Mouse (Mus musculus): ENCODE results near the gene Dlx3. TPM values are rescaled to one million over a fixed set of nuclear protein-coding genes. Genes with fewer than 3 reads are reported as not detected.
A peak's percentile ranks its signal among the peaks of the same experiment; 100 is the strongest.

Dlx3 gene
- polyA plus RNA-seq, 1 experiment from 2014 or later, result 0.77 TPM

- H3K9me3 ChIP-seq (ENCODE audit: control insufficient read depth, low read length), result no peaks in the 10 kb centered on the region
- no peak overlapping the region for H3K27ac ChIP-seq (ENCODE audit: low read length)
- H3K4me3 ChIP-seq (ENCODE audit: low read length), result peak overlapping the region; percentile 47
- ATAC-seq (ENCODE audit: low read depth), result 0 out of 2 replicates have a peak, but pooled peaks have one; percentile 24
- WGBS, result 1% methylated on average over 34 of the region's 34 CpGs
- H3K4me1 ChIP-seq (replicated peaks; ENCODE audit: control insufficient read depth, insufficient read depth, low read length), result peaks cover 23% of the 10 kb centered on the region
- H3K4me2 ChIP-seq (ENCODE audit: low read depth, low read length), result peak overlapping the region; percentile 85
- H3K27me3 ChIP-seq (ENCODE audit: control insufficient read depth, insufficient read depth, low read depth, low read length), result peaks cover 92% of the 10 kb centered on the region
- H3K9ac ChIP-seq (ENCODE audit: low read length), result no peak overlapping the region
- no peaks in the 10 kb centered on the region for H3K36me3 ChIP-seq (ENCODE audit: control insufficient read depth, insufficient read depth, low read length)
These were observed 25.1 kb downstream of the Dlx3 start for GRCm38 (mm10) chr11:95144946-95145483.

- peak within 1 kb of the TSS; percentile 85 for H3K4me2 ChIP-seq (ENCODE audit: low read depth, low read length)
- H3K4me1 ChIP-seq (replicated peaks; ENCODE audit: control insufficient read depth, insufficient read depth, low read length), result peaks cover 28% of the 10 kb centered on the region
- peak; percentile 74 for ATAC-seq (ENCODE audit: low read depth)
- H3K27ac ChIP-seq (ENCODE audit: low read length), result no peak within 1 kb of the TSS
- H3K36me3 ChIP-seq (ENCODE audit: control insufficient read depth, insufficient read depth, low read length), result no peaks in the 10 kb centered on the region
- peak within 1 kb of the TSS; percentile 52 for H3K9ac ChIP-seq (ENCODE audit: low read length)
- peak within 1 kb of the TSS; percentile 47 for H3K4me3 ChIP-seq (ENCODE audit: low read length)
- under 1% methylated on average over 48 of the region's 48 CpGs for WGBS
- no peaks in the 10 kb centered on the region for H3K9me3 ChIP-seq (ENCODE audit: control insufficient read depth, low read length)
- peaks cover 89% of the 10 kb centered on the region for H3K27me3 ChIP-seq (ENCODE audit: control insufficient read depth, insufficient read depth, low read depth, low read length)
These were observed 26.0 kb downstream of the Dlx3 start, which contains the start of gene Dlx4 for GRCm38 (mm10) chr11:95145851-95146403. Gene Dlx4, minus strand, starts transcription at chr11:95146263.

- ATAC-seq (ENCODE audit: low read depth), result no peak
- no peaks in the 10 kb centered on the region for H3K9me3 ChIP-seq (ENCODE audit: control insufficient read depth, low read length)
- H3K4me1 ChIP-seq (replicated peaks; ENCODE audit: control insufficient read depth, insufficient read depth, low read length), result peaks cover 22% of the 10 kb centered on the region
- H3K4me2 ChIP-seq (ENCODE audit: low read depth, low read length), result no peak overlapping the region
- peaks cover 80% of the 10 kb centered on the region for H3K27me3 ChIP-seq (ENCODE audit: control insufficient read depth, insufficient read depth, low read depth, low read length)
- H3K27ac ChIP-seq (ENCODE audit: low read length), result no peak overlapping the region
- H3K9ac ChIP-seq (ENCODE audit: low read length), result no peak overlapping the region
- WGBS, result 6% methylated on average over 9 of the region's 9 CpGs
- H3K36me3 ChIP-seq (ENCODE audit: control insufficient read depth, insufficient read depth, low read length), result no peaks in the 10 kb centered on the region
- H3K4me3 ChIP-seq (ENCODE audit: low read length), result no peak overlapping the region
These were observed 28.8 kb downstream of the Dlx3 start for GRCm38 (mm10) chr11:95148754-95149153.

- Histone ChIP-seq H3K36me3 (ENCODE audit: control insufficient read depth, insufficient read depth, low read length) (no peaks in the 10 kb centered on the region), H3K9ac (ENCODE audit: low read length) (no peak overlapping the region), H3K27ac (ENCODE audit: low read length) (no peak overlapping the region), H3K9me3 (ENCODE audit: control insufficient read depth, low read length) (no peaks in the 10 kb centered on the region), H3K4me2 (ENCODE audit: low read depth, low read length) (peak overlapping the region; percentile 28; the same call in 1 of the 2 replicates), H3K27me3 (ENCODE audit: control insufficient read depth, insufficient read depth, low read depth, low read length) (peaks cover 71% of the 10 kb centered on the region), H3K4me3 (ENCODE audit: low read length) (peak overlapping the region; percentile 7; the same call in 1 of the 2 replicates), H3K4me1 (replicated peaks; ENCODE audit: control insufficient read depth, insufficient read depth, low read length) (peaks cover 22% of the 10 kb centered on the region)
- no peak for ATAC-seq (ENCODE audit: low read depth)
- WGBS, result 2% methylated on average over 27 of the region's 27 CpGs
These were observed 29.7 kb downstream of the Dlx3 start for GRCm38 (mm10) chr11:95149462-95150268.

- Histone ChIP-seq H3K27ac (ENCODE audit: low read length) (no peak overlapping the region), H3K4me1 (replicated peaks; ENCODE audit: control insufficient read depth, insufficient read depth, low read length) (peaks cover 15% of the 10 kb centered on the region), H3K4me2 (ENCODE audit: low read depth, low read length) (peak overlapping the region; percentile 28), H3K9me3 (ENCODE audit: control insufficient read depth, low read length) (no peaks in the 10 kb centered on the region), H3K36me3 (ENCODE audit: control insufficient read depth, insufficient read depth, low read length) (no peaks in the 10 kb centered on the region), H3K9ac (ENCODE audit: low read length) (no peak overlapping the region), H3K27me3 (ENCODE audit: control insufficient read depth, insufficient read depth, low read depth, low read length) (peaks cover 64% of the 10 kb centered on the region), H3K4me3 (ENCODE audit: low read length) (peak overlapping the region; percentile 7; the same call in 1 of the 2 replicates)
- no peak for ATAC-seq (ENCODE audit: low read depth)
- WGBS, result 4% methylated on average over 33 of the region's 33 CpGs
These were observed 30.5 kb downstream of the Dlx3 start for GRCm38 (mm10) chr11:95150269-95151049.

- H3K4me1 ChIP-seq (replicated peaks; ENCODE audit: control insufficient read depth, insufficient read depth, low read length), result 0 out of 2 replicates have a peak, but pooled peaks cover 6% of the 10 kb centered on the region
- H3K27me3 ChIP-seq (ENCODE audit: control insufficient read depth, insufficient read depth, low read depth, low read length), result peaks cover 37% of the 10 kb centered on the region
- H3K9ac ChIP-seq (ENCODE audit: low read length), result no peak overlapping the region
- H3K4me3 ChIP-seq (ENCODE audit: low read length), result no peak overlapping the region
- no peaks in the 10 kb centered on the region for H3K9me3 ChIP-seq (ENCODE audit: control insufficient read depth, low read length)
- 30% methylated on average over 5 of the region's 5 CpGs for WGBS
- H3K27ac ChIP-seq (ENCODE audit: low read length), result no peak overlapping the region
- no peaks in the 10 kb centered on the region for H3K36me3 ChIP-seq (ENCODE audit: control insufficient read depth, insufficient read depth, low read length)
- H3K4me2 ChIP-seq (ENCODE audit: low read depth, low read length), result no peak overlapping the region
- ATAC-seq (ENCODE audit: low read depth), result no peak
These were observed 33.2 kb downstream of the Dlx3 start for GRCm38 (mm10) chr11:95153116-95153515.

- H3K9ac ChIP-seq (ENCODE audit: low read length), result no peak overlapping the region
- H3K4me2 ChIP-seq (ENCODE audit: low read depth, low read length), result no peak overlapping the region
- no peaks in the 10 kb centered on the region for H3K9me3 ChIP-seq (ENCODE audit: control insufficient read depth, low read length)
- peaks cover 32% of the 10 kb centered on the region for H3K27me3 ChIP-seq (ENCODE audit: control insufficient read depth, insufficient read depth, low read depth, low read length)
- no peak overlapping the region for H3K27ac ChIP-seq (ENCODE audit: low read length)
- no peaks in the 10 kb centered on the region for H3K36me3 ChIP-seq (ENCODE audit: control insufficient read depth, insufficient read depth, low read length)
- no peak for ATAC-seq (ENCODE audit: low read depth)
- 68% methylated on average over 5 of the region's 5 CpGs for WGBS
- no peak overlapping the region for H3K4me3 ChIP-seq (ENCODE audit: low read length)
- H3K4me1 ChIP-seq (replicated peaks; ENCODE audit: control insufficient read depth, insufficient read depth, low read length), result 0 out of 2 replicates have a peak, but pooled peaks cover 6% of the 10 kb centered on the region
These were observed 33.8 kb downstream of the Dlx3 start for GRCm38 (mm10) chr11:95153681-95154080.

GRCm38 (mm10) chr11:95155511-95155910, 35.6 kb downstream of the Dlx3 start:
- H3K4me1 ChIP-seq (replicated peaks; ENCODE audit: control insufficient read depth, insufficient read depth, low read length), result 0 out of 2 replicates have a peak, but pooled peaks cover 3% of the 10 kb centered on the region
- no peak overlapping the region for H3K9ac ChIP-seq (ENCODE audit: low read length)
- 78% methylated on average over 2 of the region's 2 CpGs for WGBS
- H3K27me3 ChIP-seq (ENCODE audit: control insufficient read depth, insufficient read depth, low read depth, low read length), result peaks cover 22% of the 10 kb centered on the region
- H3K4me2 ChIP-seq (ENCODE audit: low read depth, low read length), result no peak overlapping the region
- no peaks in the 10 kb centered on the region for H3K36me3 ChIP-seq (ENCODE audit: control insufficient read depth, insufficient read depth, low read length)
- H3K9me3 ChIP-seq (ENCODE audit: control insufficient read depth, low read length), result no peaks in the 10 kb centered on the region
- no peak overlapping the region for H3K4me3 ChIP-seq (ENCODE audit: low read length)
- ATAC-seq (ENCODE audit: low read depth), result no peak
- no peak overlapping the region for H3K27ac ChIP-seq (ENCODE audit: low read length)

Data from lung, embryonic 16.5 days (tissue).